Mouse (Mus musculus) hematopoietic stem cell, adult 5-6 weeks (primary cell): ENCODE measurements at regions not wholly inside any gene's neighbourhood (a gene's known extent, or its start where the extent isn't known, plus 50 kb on each side); places are given as distances from the start of the nearest gene placed in this dataset.
A peak's percentile ranks its signal among the peaks of the same experiment; 100 is the strongest.

Source experiments
- ATAC-seq, 2 experiments: fragments of 125-278 bp in 1 of 2; replicated peaks in 1 of 2; 2 replicates each; pipeline ENCODE4 v1.8.0; 2016 to 2017; ENCODE audit warnings: inconsistent platforms in 2 of 2, mild to moderate bottlenecking in 2 of 2, moderate number of reproducible peaks in 2 of 2, low read depth in 1 of 2, moderate TSS enrichment in 1 of 2; ENCODE audit not compliant: low FRiP score in 2 of 2, poor library complexity in 2 of 2, severe bottlenecking in 2 of 2, insufficient read depth in 1 of 2, low TSS enrichment in 1 of 2

GRCm38 (mm10) chr19:37754024-37754423 is 56.4 kb downstream of the Cyp26a1 start:
- no peak for ATAC-seq

- ATAC-seq = no peak
Measured at GRCm38 (mm10) chr19:37755372-37755771, 57.8 kb downstream of the Cyp26a1 start.

GRCm38 (mm10) chr19:37769376-37769775 is 71.8 kb downstream of the Cyp26a1 start:
- ATAC-seq = no peak

DNA sequence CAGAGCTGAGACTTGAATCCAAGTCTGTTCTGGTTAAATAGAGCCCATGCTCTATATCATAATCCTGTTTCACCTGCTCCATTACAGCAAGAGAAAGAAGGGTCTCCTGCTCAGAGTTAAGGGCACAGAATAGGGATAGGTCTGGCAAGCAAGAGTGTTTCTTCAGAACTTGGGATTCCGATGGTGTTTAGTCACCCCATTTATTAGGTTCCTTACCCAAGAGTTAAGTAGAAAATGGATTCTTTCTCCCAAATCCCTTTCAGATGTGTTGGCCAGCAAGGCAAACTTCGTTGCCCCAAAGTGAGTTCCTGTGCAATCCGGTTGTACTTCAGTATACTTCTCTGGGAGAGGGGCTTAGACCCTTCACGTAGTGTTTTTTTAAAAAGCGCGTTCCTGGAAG is 74.4 kb downstream of the Cyp26a1 start:
- ATAC-seq = no peak

DNA sequence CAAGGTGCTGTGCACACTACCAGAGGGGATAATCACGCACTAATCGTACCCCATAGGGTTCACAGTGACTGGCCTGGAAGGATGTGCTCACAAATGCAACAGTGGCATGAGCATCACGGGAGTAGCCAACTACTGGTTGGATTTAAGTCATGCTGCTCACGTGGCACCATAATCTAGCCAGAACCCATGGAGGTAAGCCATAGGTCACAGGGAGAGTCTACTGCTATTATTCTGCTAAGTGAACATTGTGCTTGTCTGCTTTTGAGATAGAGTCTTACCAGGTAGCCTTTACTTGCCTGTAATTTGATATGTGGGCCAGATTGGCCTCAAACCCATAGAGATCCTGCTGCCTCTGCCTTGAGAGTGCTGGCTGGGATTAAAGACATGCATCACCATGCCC is 77.0 kb downstream of the Cyp26a1 start:
- no peak for ATAC-seq

DNA sequence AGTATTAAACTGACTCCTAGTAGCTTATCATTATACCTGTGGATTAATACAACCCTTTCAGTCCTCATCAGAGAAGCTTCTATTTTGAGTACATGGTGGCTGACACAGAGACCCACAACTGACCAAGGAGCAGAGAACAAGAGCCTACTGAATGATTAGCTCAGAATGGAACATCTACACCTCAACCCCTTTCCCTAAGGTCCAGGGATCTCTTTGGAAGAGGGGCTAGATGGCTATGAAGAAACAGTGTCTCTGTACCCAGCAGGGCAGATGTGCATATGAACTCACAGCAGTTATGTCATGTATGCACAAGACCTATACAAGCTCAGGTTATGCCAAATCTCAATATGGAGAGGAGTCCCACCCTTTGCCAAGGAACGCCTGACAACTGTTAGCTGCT is 77.4 kb downstream of the Cyp26a1 start:
- ATAC-seq = no peak

DNA sequence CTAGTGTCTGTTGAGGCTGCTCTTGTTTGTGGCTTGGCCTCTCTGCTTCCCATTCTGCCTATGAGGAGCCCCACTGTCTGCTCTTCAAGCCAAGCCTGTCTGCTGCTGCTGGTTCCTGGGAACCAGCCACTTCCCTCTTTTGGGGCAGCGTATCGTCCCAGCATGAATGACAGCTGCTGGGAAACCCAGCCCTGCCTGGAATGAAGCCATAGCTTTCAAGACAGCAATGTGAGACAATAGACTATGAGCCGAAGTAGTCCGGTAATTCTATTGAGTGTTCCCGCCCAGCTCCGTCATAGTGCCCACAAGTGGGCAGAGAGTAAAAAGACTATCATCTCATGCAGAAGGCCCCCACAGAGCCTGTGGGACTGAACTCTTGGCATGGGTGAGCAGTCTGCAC is 80.4 kb downstream of the Cyp26a1 start:
- no peak for ATAC-seq

DNA sequence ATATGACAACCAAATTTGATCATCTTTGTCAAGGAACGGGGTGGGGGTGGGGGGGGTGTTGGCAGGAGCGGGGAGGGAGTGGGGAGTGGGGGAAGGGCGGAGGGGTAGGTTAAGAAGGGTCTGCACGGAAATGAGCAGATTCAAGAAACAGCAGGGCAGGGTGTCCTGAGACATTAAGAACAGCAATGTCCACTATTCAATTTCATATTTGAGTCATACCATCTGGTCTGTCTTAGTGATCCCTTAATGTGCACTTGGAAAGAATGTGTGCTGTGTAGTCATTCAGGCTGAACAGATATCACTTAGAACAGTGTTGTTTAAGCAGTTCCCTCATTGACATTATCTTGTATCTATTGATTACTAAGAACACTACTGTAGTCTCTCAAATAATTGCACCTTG is 81.0 kb downstream of the Cyp26a1 start:
- no peak for ATAC-seq

- no peak for ATAC-seq
Measured at GRCm38 (mm10) chr19:37788540-37788939, 90.9 kb downstream of the Cyp26a1 start.

GRCm38 (mm10) chr19:37789576-37790180 is 92.1 kb downstream of the Cyp26a1 start:
- ATAC-seq = no peak

- no peak for ATAC-seq
Measured at GRCm38 (mm10) chr19:37790281-37791073, 92.9 kb downstream of the Cyp26a1 start.

DNA sequence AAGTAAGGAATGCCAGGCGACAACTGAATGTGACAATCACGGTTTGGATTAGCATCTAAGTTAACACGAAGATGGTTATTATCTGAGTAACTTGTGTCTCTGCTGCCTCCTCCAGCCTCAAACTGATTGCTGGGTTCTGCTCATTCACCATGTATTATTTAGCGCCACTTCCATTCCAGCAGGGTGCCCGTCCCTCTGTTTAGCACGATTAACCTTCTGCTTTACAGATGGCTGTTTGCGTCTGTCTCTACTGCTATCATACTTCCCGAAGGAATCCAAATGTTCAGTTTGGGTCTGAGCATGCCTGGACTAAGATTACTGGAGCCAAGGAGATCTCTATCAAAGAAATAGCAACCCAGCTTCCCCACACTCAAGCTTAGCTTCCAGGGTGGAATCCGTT is 95.6 kb downstream of the Cyp26a1 start:
- ATAC-seq = no peak

GRCm38 (mm10) chr19:37795552-37796343 is 98.2 kb downstream of the Cyp26a1 start:
- peak; percentile 73 to 76 for ATAC-seq

DNA sequence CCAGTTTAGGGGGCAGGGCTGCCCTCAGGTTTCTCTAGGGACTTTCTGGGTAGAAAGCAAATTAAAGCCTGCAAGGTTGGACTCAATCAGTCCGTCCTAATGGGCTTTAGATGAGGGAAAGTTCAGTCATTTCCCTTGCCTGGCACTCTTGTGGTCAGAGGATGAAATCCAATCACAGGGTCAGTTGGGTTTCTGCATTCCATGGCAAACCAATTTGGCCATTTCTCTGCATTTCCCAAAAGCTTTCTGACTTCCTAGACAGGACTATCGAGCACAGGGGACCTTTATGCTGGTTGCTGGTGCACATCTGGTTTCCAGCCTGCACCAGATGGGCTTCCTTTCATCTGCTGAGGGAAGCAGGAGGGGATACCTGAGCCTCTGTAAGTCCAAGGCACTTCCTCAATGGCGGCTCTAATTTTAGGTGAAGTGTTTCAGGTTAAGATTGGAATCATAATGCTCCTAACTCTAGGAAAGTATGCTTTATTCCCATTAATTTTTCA is 102.6 kb downstream of the Cyp26a1 start:
- ATAC-seq = no peak

- peak; percentile 10 to 22; a peak in 1 of 4 replicates for ATAC-seq
Measured at GRCm38 (mm10) chr19:37809666-37810065, 112.1 kb downstream of the Cyp26a1 start.

DNA sequence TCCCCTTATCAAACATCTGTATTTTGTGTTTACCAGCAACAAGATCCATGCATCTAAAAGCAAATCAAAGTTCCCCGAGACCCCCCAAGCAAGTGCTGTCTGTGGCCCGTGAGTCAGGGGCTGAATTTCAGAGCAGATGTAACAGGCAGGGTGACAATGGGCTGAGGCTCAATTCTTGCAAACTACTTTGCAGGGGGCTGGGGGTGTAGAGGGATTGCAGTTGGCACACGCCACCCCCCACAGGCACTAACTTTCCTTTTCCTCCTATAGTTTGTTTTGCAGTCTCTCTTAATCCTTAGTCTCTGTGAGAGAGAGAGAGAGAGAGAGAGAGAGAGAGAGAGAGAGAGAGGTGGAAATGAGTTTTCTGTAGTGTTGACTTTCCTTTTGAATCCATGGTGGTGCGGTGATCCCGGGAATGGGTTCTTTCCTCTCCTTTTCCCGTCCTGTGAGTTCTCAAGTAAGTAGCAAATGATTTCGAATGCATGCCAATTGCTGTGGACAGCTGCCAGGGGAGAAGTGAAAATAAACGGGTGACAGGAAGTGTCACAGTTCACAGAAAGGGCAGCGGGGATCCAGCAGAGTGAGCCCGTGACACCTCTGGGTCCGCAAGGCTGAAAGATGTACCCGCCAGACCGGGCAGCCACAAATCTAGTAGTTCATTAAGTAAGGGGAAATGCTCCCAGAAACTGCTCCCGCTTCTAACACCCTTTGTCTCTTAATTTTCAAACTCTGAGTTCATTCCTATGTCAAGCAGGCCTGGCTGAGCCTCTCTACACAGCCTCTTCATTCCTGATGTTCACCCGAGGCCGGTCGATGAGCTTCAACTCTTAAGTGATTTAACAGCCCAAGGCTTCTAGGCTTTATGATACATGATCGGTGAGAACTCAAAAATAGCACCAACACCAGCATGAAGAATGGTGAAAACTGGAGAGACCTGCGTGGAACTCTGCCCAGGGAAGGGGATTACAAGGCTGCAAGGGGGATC is 116.8 kb downstream of the Cyp26a1 start:
- ATAC-seq = peak in 1 of 2 experiments; percentile 45; a peak in 1 of 4 replicates

GRCm38 (mm10) chr19:37815627-37816026 is 118.0 kb downstream of the Cyp26a1 start:
- no peak for ATAC-seq
